Mouse (Mus musculus) left cerebral cortex, adult 9 months (tissue): ENCODE data around the gene Slc9a8.
"Not testable (repeated sequence)": the region's sequence is repeated elsewhere in the genome, so short reads cannot be mapped to it uniquely, and the experiment has no call there.

Experiments used
- DNase-seq, 2 experiments: peaks; one replicate each; pipeline ENCODE4 v3.0.0; 2022; ENCODE audit warnings: low spot score in 2 of 2

The Slc9a8 gene

GRCm38 (mm10) chr2:167421330-167422149 is at the start of gene Slc9a8:
Gene Slc9a8, plus strand, starts transcription at chr2:167421712.
- DNase-seq: peak; percentile 75 to 92

DNA sequence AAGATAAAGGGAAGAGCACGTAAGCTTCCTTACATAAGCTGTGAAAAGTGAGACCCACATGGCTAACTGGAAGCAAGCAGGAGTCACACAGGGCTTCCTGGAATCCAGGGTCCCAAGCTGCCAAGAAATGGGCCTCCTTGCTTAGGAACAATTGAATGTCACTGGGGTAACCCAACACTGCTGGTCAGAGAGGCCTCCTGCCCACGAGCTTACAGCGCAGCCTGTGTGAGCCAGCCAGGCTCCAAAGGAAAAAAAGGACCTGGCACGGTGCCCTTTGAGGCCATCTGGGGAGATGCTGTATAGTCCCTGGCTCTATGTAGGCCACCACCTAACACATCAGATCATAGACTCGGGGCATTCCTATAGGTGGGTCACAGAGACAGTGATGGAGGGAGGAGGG is 48.2 kb upstream of the Slc9a8 start:
- peak in 1 of 2 experiments; percentile 64 for DNase-seq

DNA sequence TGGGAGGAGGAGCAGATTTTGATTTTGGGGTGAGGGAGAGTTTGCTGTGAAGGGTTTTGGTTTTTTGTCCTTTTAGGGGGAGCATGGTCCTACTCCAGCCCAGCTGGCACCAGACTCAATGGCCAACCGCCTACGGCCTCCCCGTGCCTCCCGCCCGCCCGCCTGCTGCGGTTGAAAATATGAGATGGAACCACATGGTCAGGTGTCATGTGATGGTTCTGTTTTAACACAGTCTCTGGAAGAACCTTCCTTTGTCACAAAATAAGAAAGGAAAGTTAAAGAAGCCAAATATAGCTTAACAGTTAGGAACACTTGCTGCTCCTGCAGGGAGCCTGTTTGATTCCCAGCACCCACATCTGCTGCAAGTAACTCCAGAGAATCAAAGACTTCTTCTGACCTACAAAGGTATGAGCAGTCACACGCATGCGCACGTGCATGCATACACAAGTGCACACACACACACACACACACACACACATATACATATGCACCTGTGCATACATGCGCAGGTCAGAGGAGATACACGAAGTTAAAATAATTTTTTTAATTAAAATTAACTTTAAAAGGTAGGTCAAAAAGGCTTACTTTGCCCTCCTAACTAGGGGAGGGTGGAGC is 47.2 kb upstream of the Slc9a8 start:
- peak in 1 of 2 experiments; percentile 28 for DNase-seq

GRCm38 (mm10) chr2:167375135-167375534 is 46.4 kb upstream of the Slc9a8 start:
- no peak for DNase-seq

GRCm38 (mm10) chr2:167375688-167376087 is 45.8 kb upstream of the Slc9a8 start:
- no peak for DNase-seq

GRCm38 (mm10) chr2:167376160-167376564 is 45.4 kb upstream of the Slc9a8 start:
- DNase-seq: peak in 1 of 2 experiments; percentile 57

DNA sequence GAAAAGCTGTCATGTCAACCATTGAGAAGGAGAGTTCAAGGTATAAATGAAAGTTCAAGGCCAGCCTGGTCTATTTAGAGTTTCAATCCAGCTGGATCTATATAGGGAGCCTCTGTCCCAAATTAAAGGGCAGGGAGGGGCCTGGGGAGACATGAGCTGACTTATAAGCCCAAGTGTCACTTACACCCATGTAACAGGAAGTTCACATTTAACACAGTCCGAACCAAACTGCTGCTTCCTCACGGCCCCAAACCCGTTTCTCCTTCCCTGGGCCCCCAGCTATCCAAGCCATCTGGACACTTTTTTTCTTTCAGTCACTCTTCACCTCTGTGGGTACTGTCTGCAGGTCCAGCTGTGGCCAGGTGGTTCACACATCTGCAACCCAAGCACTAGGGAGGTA is 43.8 kb upstream of the Slc9a8 start:
- DNase-seq: no peak

DNA sequence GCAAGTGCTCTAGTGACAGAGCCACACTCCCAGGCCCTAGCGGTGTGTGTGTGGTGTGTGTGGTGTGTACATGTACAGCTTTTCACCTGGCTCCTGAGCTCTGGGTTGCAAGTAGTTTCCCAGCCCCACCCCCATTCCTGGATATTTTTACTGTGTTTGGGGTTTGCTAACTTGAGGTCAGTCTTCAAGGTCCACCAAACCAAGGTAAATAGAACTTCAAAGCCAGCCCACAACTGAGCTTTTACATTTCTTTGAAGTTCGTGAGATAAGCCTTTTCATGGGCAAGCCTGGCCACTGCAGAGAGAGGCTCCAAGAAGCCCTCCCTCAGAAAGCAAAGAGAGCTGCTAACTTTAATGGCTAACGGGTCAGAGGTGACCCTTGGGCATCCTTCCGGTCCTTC is 42.5 kb upstream of the Slc9a8 start:
- DNase-seq: no peak

DNA sequence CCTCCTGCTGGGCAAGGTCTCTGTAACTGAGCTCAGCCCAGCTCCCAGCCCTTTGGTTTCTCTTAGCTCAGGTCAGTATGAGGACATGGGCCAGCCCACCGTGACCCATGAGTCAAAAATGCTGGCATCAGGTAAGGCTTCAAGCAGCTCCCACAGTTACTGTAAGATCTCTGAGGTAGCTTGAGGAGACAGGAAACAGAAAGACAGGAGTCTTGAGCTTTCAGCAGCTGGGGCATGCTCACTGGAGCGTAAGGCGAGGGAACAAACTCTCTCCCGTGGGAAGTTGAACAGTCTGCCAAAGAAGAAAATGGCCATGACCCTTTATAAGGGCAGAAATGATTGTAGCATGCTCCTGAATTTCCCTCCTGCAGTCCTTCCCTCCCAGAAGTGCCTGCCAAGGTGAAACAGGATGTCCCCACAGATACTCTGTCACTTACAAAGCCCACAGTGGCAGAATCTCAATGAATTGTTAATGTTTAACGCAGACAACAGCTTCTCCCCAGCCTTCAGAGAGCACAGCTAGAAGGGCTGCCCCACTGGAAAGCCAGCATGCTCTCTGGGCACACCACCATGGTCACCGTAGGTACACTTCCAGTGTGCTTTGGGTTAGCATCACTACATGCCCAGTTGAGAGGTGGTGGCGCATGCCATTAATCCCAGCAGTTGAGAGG is 40.8 kb upstream of the Slc9a8 start:
- no peak for DNase-seq

DNA sequence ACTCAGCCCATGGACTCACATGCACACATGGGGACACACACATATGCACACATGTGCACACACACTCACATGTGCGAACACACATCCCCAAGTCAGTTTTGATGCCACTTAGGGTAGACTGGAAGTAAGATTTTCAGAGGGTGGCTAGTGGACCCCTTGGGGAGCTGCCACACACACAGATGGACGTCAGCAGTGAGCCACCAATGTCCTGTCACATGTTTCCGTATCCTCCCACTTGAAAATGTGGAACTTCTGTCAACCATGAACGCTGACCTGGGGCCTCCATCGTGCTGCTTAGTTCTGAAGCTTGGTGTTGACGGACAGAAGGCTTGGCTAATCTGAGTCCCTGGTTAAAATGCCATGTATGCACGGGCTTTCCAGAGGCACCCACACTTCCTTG is 39.9 kb upstream of the Slc9a8 start:
- no peak for DNase-seq

DNA sequence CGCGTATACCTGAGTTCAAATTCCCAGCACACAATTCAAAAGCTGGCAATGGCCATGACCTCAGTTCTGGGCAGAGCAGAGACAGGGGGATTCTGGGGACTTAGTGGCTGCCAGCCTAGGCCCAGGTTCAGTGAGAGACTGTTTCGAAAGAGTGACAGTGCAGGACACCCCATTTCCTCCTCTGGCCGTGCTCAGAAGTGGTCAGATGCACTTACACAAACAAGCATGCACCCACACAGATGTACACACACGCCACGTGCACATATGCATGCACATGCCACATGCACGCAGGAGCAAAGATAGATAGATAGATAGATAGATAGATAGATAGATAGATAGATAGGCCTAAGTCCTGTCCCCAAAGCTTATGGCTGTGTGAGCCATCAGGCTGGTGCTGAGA is 39.1 kb upstream of the Slc9a8 start:
- no peak for DNase-seq

DNA sequence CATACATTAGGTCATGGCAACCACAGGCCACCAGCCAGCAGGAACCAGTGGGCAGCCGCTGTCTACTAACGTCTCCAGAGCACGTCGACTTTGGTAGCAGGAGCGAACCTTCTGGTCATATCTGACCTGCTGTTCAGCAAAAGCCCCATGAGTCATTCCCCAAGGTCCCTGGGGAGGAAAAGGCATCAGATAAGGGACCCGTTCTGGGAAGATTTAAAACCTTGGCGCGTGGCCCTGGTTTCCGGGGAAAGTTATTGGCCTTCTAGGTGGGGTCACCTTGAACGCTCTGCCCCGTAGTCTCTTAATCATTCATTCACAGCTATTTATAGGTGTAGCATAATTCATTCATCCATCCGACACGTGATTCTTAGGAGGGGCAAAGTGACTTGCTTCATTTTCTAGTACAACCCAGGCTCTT is 37.8 kb upstream of the Slc9a8 start:
- DNase-seq: no peak

DNA sequence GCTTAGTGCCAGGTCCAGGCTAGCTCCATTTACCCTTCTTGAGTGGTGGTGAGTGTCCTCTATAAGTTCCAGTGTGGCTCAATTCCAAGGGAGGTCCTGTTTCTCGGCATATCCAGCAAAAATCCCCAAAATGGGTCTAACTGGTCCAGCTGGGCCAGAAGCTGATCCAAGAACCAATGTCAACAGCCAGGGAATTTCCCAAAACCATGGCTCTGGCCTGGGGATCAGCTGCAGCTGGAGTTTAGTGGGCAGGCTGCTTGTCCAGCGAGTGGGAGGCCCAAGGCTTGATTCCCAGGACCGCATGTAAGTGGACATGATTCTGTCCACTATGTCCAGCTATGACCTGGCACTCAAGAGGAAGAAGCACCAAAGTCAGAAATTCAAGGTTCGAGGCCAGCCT is 35.1 kb upstream of the Slc9a8 start:
- no peak for DNase-seq

- DNase-seq: no peak
Observed at GRCm38 (mm10) chr2:167386998-167387397, 34.5 kb upstream of the Slc9a8 start.

DNA sequence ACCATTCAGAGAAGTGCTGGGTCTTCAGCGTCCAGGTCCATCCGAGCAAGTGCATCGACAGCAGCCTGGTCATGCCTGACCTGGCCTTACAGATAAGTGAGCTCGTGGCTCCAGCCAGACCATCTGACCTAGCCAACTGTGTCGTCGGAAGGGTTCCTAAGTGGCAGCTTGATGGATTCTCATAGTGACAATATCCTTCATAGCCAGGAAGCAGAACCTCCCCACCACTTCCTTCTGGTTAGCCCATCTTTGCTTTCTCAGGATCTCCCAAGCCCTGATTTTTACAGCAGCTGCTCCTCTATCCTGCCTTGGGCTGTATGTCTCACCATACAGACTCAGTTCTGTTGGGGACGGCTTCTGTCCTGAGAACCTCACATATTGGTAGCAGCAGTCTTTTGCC is 27.1 kb upstream of the Slc9a8 start:
- DNase-seq: no peak

DNA sequence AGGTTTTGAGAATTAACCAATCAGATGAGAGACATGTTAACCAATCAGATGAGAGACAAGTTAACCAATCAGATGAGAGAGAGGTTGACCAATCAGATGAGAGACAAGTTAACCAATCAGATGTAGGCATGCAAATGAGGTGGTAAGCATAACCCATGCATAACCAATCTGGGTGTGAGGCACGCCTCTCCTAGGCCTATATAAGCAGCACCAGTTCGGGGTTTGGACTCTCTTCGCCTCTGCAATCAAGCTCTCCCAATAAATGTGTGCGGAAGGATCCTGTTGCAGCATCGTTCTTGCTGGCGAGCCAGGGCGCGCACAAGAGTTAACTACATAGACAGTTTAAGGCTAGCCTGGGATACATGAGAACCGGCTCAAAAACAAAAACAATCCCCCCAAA is 25.1 kb upstream of the Slc9a8 start:
- DNase-seq: not testable (repeated sequence)

DNA sequence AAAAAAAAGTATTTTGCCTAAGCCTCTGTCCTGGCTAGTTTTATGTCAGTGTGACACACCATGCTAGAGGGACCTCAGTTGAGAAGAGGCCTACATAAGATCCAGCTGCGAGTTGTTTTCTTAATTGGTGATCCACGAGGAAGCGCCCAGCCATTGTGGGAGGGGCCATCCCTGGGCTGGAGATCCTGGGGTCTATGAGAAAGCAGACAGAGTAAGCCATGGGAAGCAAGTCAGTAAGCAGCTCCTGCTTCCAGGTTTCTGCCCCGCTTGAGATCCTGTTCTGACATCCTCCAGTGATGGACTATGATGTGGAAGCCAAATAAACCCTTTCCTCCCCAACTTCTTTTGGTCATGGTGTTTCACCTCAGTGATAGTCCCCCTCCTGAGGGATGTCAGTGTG is 22.5 kb upstream of the Slc9a8 start:
- DNase-seq: no peak

- DNase-seq: no peak
Observed at GRCm38 (mm10) chr2:167399646-167400045, 21.9 kb upstream of the Slc9a8 start.

GRCm38 (mm10) chr2:167403085-167403484 is 18.4 kb upstream of the Slc9a8 start:
- no peak for DNase-seq

GRCm38 (mm10) chr2:167405101-167405880 is 16.2 kb upstream of the Slc9a8 start:
- no peak for DNase-seq

DNA sequence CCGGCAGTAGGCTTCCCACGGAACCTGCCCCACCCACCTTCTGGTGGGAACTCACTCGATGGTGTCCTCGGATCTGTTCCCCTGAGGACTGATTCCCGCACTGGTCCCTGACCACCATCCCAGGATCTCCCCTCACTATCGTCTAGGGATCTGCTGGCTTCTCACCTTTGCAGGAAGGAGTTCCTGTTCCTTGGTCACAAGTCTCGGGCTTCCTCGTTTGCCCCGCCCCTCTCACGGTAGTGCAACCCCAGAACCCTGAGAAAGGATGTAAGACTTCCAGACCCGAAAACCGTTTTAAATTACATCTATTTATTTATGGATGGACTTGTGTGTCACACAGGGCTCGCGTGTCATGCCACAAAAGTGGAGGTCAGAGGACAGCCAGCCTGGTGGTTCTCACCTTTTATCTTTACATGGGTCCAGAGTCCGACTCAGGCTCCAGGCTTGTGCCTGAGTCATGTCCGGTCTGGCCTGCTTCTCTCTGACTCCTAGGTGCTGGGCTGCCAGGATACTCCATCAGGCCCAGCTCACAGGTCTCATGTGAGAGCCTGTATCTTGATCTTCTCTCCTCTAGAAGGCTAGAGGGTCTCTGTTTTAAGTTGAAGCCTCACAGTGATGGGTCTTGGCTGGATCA is 14.1 kb upstream of the Slc9a8 start:
- DNase-seq: no peak

GRCm38 (mm10) chr2:167414461-167414860 is 7.1 kb upstream of the Slc9a8 start:
- no peak for DNase-seq
